ENCODE assay signal across 16 mouse cellular contexts in the genomic region with DNA sequence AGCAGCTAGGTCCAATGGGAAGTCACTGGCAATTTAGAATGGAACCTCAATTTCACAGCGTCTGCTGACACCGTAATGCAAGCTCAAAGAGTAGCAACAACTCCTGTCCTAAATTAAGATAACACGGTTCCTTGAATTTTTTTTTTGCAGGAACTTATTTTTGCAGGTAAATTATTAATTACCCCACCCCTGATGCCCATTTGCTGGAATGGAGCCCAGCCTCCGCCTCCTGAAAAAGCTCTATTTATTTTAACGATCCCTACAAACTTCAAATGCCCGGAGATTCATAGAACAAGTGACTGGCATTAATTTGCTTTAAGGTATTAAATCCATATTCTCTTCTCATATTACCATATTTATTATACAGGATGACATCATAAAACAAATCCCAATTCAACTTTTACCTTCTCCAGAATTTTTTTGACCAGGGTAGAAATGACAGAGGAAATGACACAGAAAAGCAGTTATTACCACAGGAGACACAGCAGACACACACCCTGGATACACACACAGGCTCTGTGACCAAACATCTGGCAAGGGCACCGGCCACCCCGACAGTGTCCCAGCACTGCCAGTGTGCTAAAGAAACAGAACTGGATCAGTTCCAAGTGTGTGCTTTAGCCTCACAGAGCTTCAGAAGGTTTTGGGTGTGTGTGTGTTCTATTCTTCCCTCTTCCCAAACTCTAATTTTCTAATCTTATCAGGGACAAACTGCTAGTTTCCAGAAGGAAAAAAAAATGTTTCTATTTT. TPM values are rescaled to one million over a fixed set of nuclear protein-coding genes. Genes with fewer than 3 reads are reported as not detected.
DNase-seq lines count a peak whose midpoint lies in the region; ATAC-seq and TF ChIP-seq lines count a peak whose summit lies in the region.
"Had no signal": no experiment of that assay in that cellular context is flagged by ENCODE, and none has a peak within 500 bp of the region (broad histone marks: within the 10 kb centered on the region; RNA-seq: fewer than 3 reads in every experiment).

No protein-coding gene starts in this region.

- H3K27ac ChIP-seq in liver, adult 2 months (replicated peaks; ENCODE audit: insufficient read depth, low read depth, low read length): peak overlapping the region; percentile 99
- H3K27ac ChIP-seq in liver, embryonic 12.5 days: no peak overlapping the region
- H3K27ac ChIP-seq in liver, postnatal 0 days (ENCODE audit: low read depth): peak overlapping the region; percentile 97
- H3K27ac ChIP-seq: hindbrain, postnatal 0 days; liver, embryonic 14.5 days had no signal

- H3K27me3 ChIP-seq in liver, adult 2 months (ENCODE audit: control insufficient read depth, insufficient read depth, low read length): no peaks in the 10 kb centered on the region
- no peaks in the 10 kb centered on the region for H3K27me3 ChIP-seq in liver, embryonic 12.5 days (replicated peaks)
- H3K27me3 ChIP-seq in liver, postnatal 0 days (ENCODE audit: insufficient read depth, low read length): no peaks in the 10 kb centered on the region
- H3K27me3 ChIP-seq: CH12.LX had no signal

- TF ChIP-seq CTCF in liver, adult 2 months (IDR thresholded peaks at IDR 0.05; ENCODE audit: low read depth, low read length): no peak
- TF ChIP-seq CTCF in liver, postnatal 0 days (IDR thresholded peaks at IDR 0.05; ENCODE audit: low read depth): no peak

- peak; percentile 92 for DNase-seq in liver, adult 2 months (ENCODE audit: extremely low read depth, low read depth, low spot score)
- DNase-seq in adipocyte (ENCODE audit: low spot score): peak; percentile 64
- DNase-seq in kidney, adult 8-10 months: peak; percentile 79 to 84
- peak; percentile 65 for DNase-seq in liver, postnatal 0 days
- no peak for DNase-seq in urinary bladder, postnatal 36 days (ENCODE audit: low spot score in 2 of 2)
- no peak for DNase-seq in right cerebral cortex, postnatal 14 days
- DNase-seq in Muller cell, postnatal 12 days (ENCODE audit: inconsistent ontology term): no peak
- DNase-seq: adrenal gland, adult 8-10 months; heart, adult 11 months; right cerebral cortex, adult 18-20 months; thymus, postnatal 4 days had no signal

- ATAC-seq in liver, embryonic 12.5 days: no peak
- peak; percentile 82 for ATAC-seq in liver, postnatal 0 days
- ATAC-seq: hindbrain, postnatal 0 days had no signal

- WGBS in liver, adult 2 months: 17% methylated on average over 8 of the region's 8 CpGs
- 79% methylated on average over 8 of the region's 8 CpGs for WGBS in liver, embryonic 12.5 days (ENCODE audit: insufficient replicate concordance)
- 55% methylated on average over 8 of the region's 8 CpGs for WGBS in liver, postnatal 0 days (ENCODE audit: insufficient replicate concordance)

- H3K4me2 ChIP-seq in liver, embryonic 12.5 days: no peak overlapping the region
- H3K4me2 ChIP-seq in liver, postnatal 0 days (ENCODE audit: low read depth, low read length): peak overlapping the region; percentile 37

- H3K9ac ChIP-seq in liver, adult 2 months (ENCODE audit: low read depth, low read length): peak overlapping the region; percentile 79
- H3K9ac ChIP-seq in liver, embryonic 12.5 days: no peak overlapping the region
- peak overlapping the region; percentile 10; the same call in 1 of the 2 replicates for H3K9ac ChIP-seq in liver, postnatal 0 days (replicated peaks)
- H3K9ac ChIP-seq: liver, embryonic 14.5 days had no signal

- TF ChIP-seq POLR2A in liver, adult 2 months (IDR thresholded peaks at IDR 0.05; ENCODE audit: extremely low read depth, insufficient read depth, low read length): 0 out of 2 replicates have a peak, but pooled peaks have one; percentile 23

- TF ChIP-seq EP300 in liver, postnatal 0 days (IDR thresholded peaks at IDR 0.05; ENCODE audit: low read depth): peak; percentile 47

- peaks cover 27% of the 10 kb centered on the region for H3K4me1 ChIP-seq in liver, adult 2 months (ENCODE audit: control insufficient read depth, insufficient read depth, low read length)
- peaks cover 45% of the 10 kb centered on the region for H3K4me1 ChIP-seq in liver, embryonic 12.5 days
- peaks cover 18% of the 10 kb centered on the region for H3K4me1 ChIP-seq in liver, postnatal 0 days (ENCODE audit: insufficient read depth)

- peak overlapping the region; percentile 48 for H3K4me3 ChIP-seq in liver, adult 2 months (ENCODE audit: insufficient read depth, low read depth, low read length)
- H3K4me3 ChIP-seq in liver, embryonic 12.5 days: no peak overlapping the region
- H3K4me3 ChIP-seq in liver, postnatal 0 days (ENCODE audit: low read depth, low read length): no peak overlapping the region
- H3K4me3 ChIP-seq: erythroblast, embryonic 14.5 days had no signal

- H3K36me3 ChIP-seq in liver, adult 2 months (ENCODE audit: control insufficient read depth, insufficient read depth, low read length): peaks cover 18% of the 10 kb centered on the region
- H3K36me3 ChIP-seq in liver, embryonic 12.5 days: peaks cover 44% of the 10 kb centered on the region
- peaks cover 19% of the 10 kb centered on the region for H3K36me3 ChIP-seq in liver, postnatal 0 days (replicated peaks; ENCODE audit: insufficient read depth, low read length)

- H3K9me3 ChIP-seq in liver, embryonic 12.5 days (replicated peaks): no peaks in the 10 kb centered on the region
- H3K9me3 ChIP-seq in liver, postnatal 0 days (ENCODE audit: low read length): no peaks in the 10 kb centered on the region

- H3K79me2 ChIP-seq in liver, adult 2 months (ENCODE audit: control insufficient read depth, insufficient read depth, low read length): peaks cover 31% of the 10 kb centered on the region; the same call in 1 of the 2 replicates

RNA-seq across cellular contexts. Expression of a gene that starts 6.4 kb away (rescaled TPM):
- total RNA-seq in liver, adult 2 months (2014; rRNA removed): 159 and 205 TPM in 2 replicates
- 209 and 211 TPM in 2 replicates for polyA plus RNA-seq in liver, adult 2 months (2012; rRNA removed)
- 99.8 and 104 TPM in 2 replicates for polyA plus RNA-seq in liver, embryonic 12.5 days (2016; fragmentation: Nextera tagmentation; extraction: Ambion mirVana)
- 261 and 297 TPM in 2 replicates for polyA plus RNA-seq in liver, postnatal 0 days (2015; fragmentation: Nextera tagmentation; extraction: Ambion mirVana)

RNA-seq across cellular contexts. Expression of a gene that starts 9.2 kb away (rescaled TPM):
- total RNA-seq in liver, adult 2 months (2014; rRNA removed): 46.2 and 54.8 TPM in 2 replicates
- 11.6 and 13.7 TPM in 2 replicates for polyA plus RNA-seq in liver, adult 2 months (2012; rRNA removed)
- 13.9 and 14.9 TPM in 2 replicates for polyA plus RNA-seq in liver, embryonic 12.5 days (2016; fragmentation: Nextera tagmentation; extraction: Ambion mirVana)
- 9.4 and 10.9 TPM in 2 replicates for polyA plus RNA-seq in liver, postnatal 0 days (2015; fragmentation: Nextera tagmentation; extraction: Ambion mirVana)

RNA-seq across cellular contexts. Expression of a gene that starts 53.3 kb away (rescaled TPM):
- total RNA-seq in liver, adult 2 months (2014; rRNA removed): 5.3 and 6.2 TPM in 2 replicates
- polyA plus RNA-seq in liver, adult 2 months (2012; rRNA removed): 8.0 and 9.5 TPM in 2 replicates
- polyA plus RNA-seq in liver, embryonic 12.5 days (2016; fragmentation: Nextera tagmentation; extraction: Ambion mirVana): 12.0 and 12.5 TPM in 2 replicates
- polyA plus RNA-seq in liver, postnatal 0 days (2015; fragmentation: Nextera tagmentation; extraction: Ambion mirVana): 6.9 and 8.8 TPM in 2 replicates
- polyA plus RNA-seq: erythroblast, embryonic 14.5 days had no signal

Comparison
In these comparisons a context has a peak if more than half of its experiments do, and no peak if none do; other contexts are left out.
1. DNase-seq: peak in liver, adult 2 months (single experiment), adipocyte (single experiment), kidney, adult 8-10 months (2 of 2) and liver, postnatal 0 days (single experiment); none in urinary bladder, postnatal 36 days (0 of 2), right cerebral cortex, postnatal 14 days (single experiment) and Muller cell, postnatal 12 days (single experiment).